Mouse (Mus musculus) limb, embryonic 10.5 days (tissue): Measurements from ENCODE around the gene Abo. TPM values are rescaled to one million over a fixed set of nuclear protein-coding genes. Genes with fewer than 3 reads are reported as not detected.

Source experiments
- DNase-seq: peaks from one replicate; pipeline ENCODE4 v3.0.0-alpha.2; 2017; ENCODE audit warnings: low spot score
- H3K27ac ChIP-seq: fragments of 300-500 bp; sonication (generic); 2 replicates; pipeline ENCODE4 v1.5.1; 2016; ENCODE audit warnings: mild to moderate bottlenecking
- H3K27me3 ChIP-seq: fragments of 300-500 bp; sonication (generic); 2 replicates; pipeline ENCODE4 v1.6.1; 2016; ENCODE audit warnings: low read depth, mild to moderate bottlenecking; ENCODE audit not compliant: poor library complexity, severe bottlenecking
- H3K36me3 ChIP-seq: fragments of 300-500 bp; sonication (generic); 2 replicates; pipeline ENCODE4 v1.6.1; 2016; ENCODE audit warnings: mild to moderate bottlenecking, moderate library complexity
- H3K4me1 ChIP-seq: fragments of 300-500 bp; sonication (generic); 2 replicates; pipeline ENCODE4 v1.6.1; 2016
- H3K4me3 ChIP-seq: fragments of 300-500 bp; sonication (generic); 2 replicates; pipeline ENCODE4 v1.5.1; 2016; ENCODE audit warnings: mild to moderate bottlenecking, moderate library complexity
- H3K9me3 ChIP-seq: fragments of 300-500 bp; sonication (generic); replicated peaks from 2 replicates; pipeline ENCODE4 v1.6.1; 2016; ENCODE audit warnings: mild to moderate bottlenecking
- WGBS: fragments of 180-500 bp; shearing (Covaris S2); methylation state at CpG from one replicate; pipeline ENCODE4 v1.1.7; 2016; 5-methylcytosine and 5-hydroxymethylcytosine counted together
- polyA plus RNA-seq: library from polyadenylated mRNA; unstranded; fragments of >200 nt; fragmentation: Nextera tagmentation; extraction: Ambion mirVana; gene quantifications from 2 replicates; pipeline ENCODE4 v1.2.1, GENCODE M21; 2016

The Abo gene
- not detected in 2 replicates for polyA plus RNA-seq

GRCm38 (mm10) chr2:26864879-26865278 is at the start of gene Abo:
TSS of gene Abo (minus strand) at chr2:26864979.
- H3K4me3 ChIP-seq, result no peak within 1 kb of the TSS
- H3K36me3 ChIP-seq, result no peaks in the 10 kb centered on the region
- WGBS, result 71% methylated on average over 3 of the region's 3 CpGs
- H3K9me3 ChIP-seq, result no peaks in the 10 kb centered on the region
- no peak within 1 kb of the TSS for H3K27ac ChIP-seq
- no peaks in the 10 kb centered on the region for H3K27me3 ChIP-seq
- no peaks in the 10 kb centered on the region for H3K4me1 ChIP-seq
- DNase-seq, result no peak

- H3K9me3 ChIP-seq, result no peaks in the 10 kb centered on the region
- peaks cover 60% of the 10 kb centered on the region for H3K36me3 ChIP-seq
- H3K27me3 ChIP-seq, result no peaks in the 10 kb centered on the region
- H3K27ac ChIP-seq, result no peak overlapping the region
- DNase-seq, result no peak
- 64% methylated on average over 8 of the region's 8 CpGs for WGBS
- peak overlapping the region; percentile 84; the same call in 1 of the 2 replicates for H3K4me3 ChIP-seq
- peaks cover 57% of the 10 kb centered on the region for H3K4me1 ChIP-seq
Measured at GRCm38 (mm10) chr2:26914148-26914941, 49.6 kb upstream of the Abo start.

- Histone ChIP-seq H3K4me1 (peaks cover 65% of the 10 kb centered on the region), H3K4me3 (0 out of 2 replicates have a peak overlapping the region, but pooled peaks have one; percentile 1), H3K36me3 (peaks cover 58% of the 10 kb centered on the region), H3K27ac (no peak overlapping the region), H3K27me3 (no peaks in the 10 kb centered on the region), H3K9me3 (no peaks in the 10 kb centered on the region)
- no peak for DNase-seq
- WGBS, result 85% methylated on average over 17 of the region's 17 CpGs
Measured at GRCm38 (mm10) chr2:26913416-26914147, 48.8 kb upstream of the Abo start.

GRCm38 (mm10) chr2:26912253-26912770 is 47.5 kb upstream of the Abo start:
- H3K9me3 ChIP-seq, result no peaks in the 10 kb centered on the region
- H3K36me3 ChIP-seq, result peaks cover 58% of the 10 kb centered on the region
- DNase-seq, result no peak
- no peaks in the 10 kb centered on the region for H3K27me3 ChIP-seq
- 73% methylated on average over 5 of the region's 5 CpGs for WGBS
- H3K27ac ChIP-seq, result 0 out of 2 replicates have a peak overlapping the region, but pooled peaks have one; percentile 98
- peaks cover 55% of the 10 kb centered on the region for H3K4me1 ChIP-seq
- H3K4me3 ChIP-seq, result peak overlapping the region; percentile 93

GRCm38 (mm10) chr2:26910994-26911765 is 46.4 kb upstream of the Abo start:
- Histone ChIP-seq H3K4me1 (peaks cover 45% of the 10 kb centered on the region), H3K36me3 (peaks cover 66% of the 10 kb centered on the region), H3K4me3 (peak overlapping the region; percentile 93), H3K27me3 (no peaks in the 10 kb centered on the region), H3K9me3 (no peaks in the 10 kb centered on the region), H3K27ac (peak overlapping the region; percentile 98)
- WGBS, result under 1% methylated on average over 37 of the region's 37 CpGs
- DNase-seq, result peak; percentile 77

GRCm38 (mm10) chr2:26910124-26910993 is 45.6 kb upstream of the Abo start, which contains the start of the genes Med22 and Rpl7a:
TSS of gene Med22 (minus strand) at chr2:26910677.
TSS of gene Rpl7a (plus strand) at chr2:26910764.
- Histone ChIP-seq H3K4me1 (peaks cover 37% of the 10 kb centered on the region), H3K9me3 (no peaks in the 10 kb centered on the region), H3K27me3 (no peaks in the 10 kb centered on the region), H3K27ac (peak within 1 kb of the TSS; percentile 98), H3K36me3 (peaks cover 74% of the 10 kb centered on the region), H3K4me3 (peak within 1 kb of the TSS; percentile 93)
- under 1% methylated on average over 74 of the region's 74 CpGs for whole genome bisulfite sequencing
- DNase-seq, result peak; percentile 99

- Histone ChIP-seq H3K27me3 (no peaks in the 10 kb centered on the region), H3K9me3 (no peaks in the 10 kb centered on the region), H3K4me3 (peak overlapping the region; percentile 93), H3K4me1 (peaks cover 29% of the 10 kb centered on the region), H3K27ac (peak overlapping the region; percentile 98; the same call in 1 of the 2 replicates), H3K36me3 (peaks cover 79% of the 10 kb centered on the region)
- no peak for DNase-seq
Measured at GRCm38 (mm10) chr2:26909387-26909784, 44.6 kb upstream of the Abo start.

GRCm38 (mm10) chr2:26908710-26909386 is 44.1 kb upstream of the Abo start:
- WGBS, result 92% methylated on average over 18 of the region's 18 CpGs
- Histone ChIP-seq H3K36me3 (peaks cover 79% of the 10 kb centered on the region), H3K27ac (no peak overlapping the region), H3K9me3 (no peaks in the 10 kb centered on the region), H3K4me3 (peak overlapping the region; percentile 93), H3K4me1 (peaks cover 32% of the 10 kb centered on the region), H3K27me3 (no peaks in the 10 kb centered on the region)
- no peak for DNase-seq

- 68% methylated on average over 4 of the region's 4 CpGs for WGBS
- no peaks in the 10 kb centered on the region for H3K9me3 ChIP-seq
- peaks cover 62% of the 10 kb centered on the region for H3K36me3 ChIP-seq
- H3K4me3 ChIP-seq, result no peak overlapping the region
- no peak for DNase-seq
- H3K27me3 ChIP-seq, result no peaks in the 10 kb centered on the region
- no peak overlapping the region for H3K27ac ChIP-seq
- peaks cover 35% of the 10 kb centered on the region for H3K4me1 ChIP-seq
Measured at GRCm38 (mm10) chr2:26907109-26907508, 42.3 kb upstream of the Abo start.

GRCm38 (mm10) chr2:26906431-26906830 is 41.7 kb upstream of the Abo start:
- Histone ChIP-seq H3K9me3 (no peaks in the 10 kb centered on the region), H3K4me3 (no peak overlapping the region), H3K36me3 (peaks cover 55% of the 10 kb centered on the region), H3K27ac (no peak overlapping the region), H3K27me3 (no peaks in the 10 kb centered on the region), H3K4me1 (peaks cover 35% of the 10 kb centered on the region)
- DNase-seq, result no peak
- WGBS, result 95% methylated on average over 3 of the region's 3 CpGs

- no peak overlapping the region for H3K27ac ChIP-seq
- H3K36me3 ChIP-seq, result peaks cover 54% of the 10 kb centered on the region
- WGBS, result 72% methylated on average over 2 of the region's 2 CpGs
- H3K9me3 ChIP-seq, result no peaks in the 10 kb centered on the region
- peaks cover 40% of the 10 kb centered on the region for H3K4me1 ChIP-seq
- H3K4me3 ChIP-seq, result no peak overlapping the region
- DNase-seq, result no peak
- no peaks in the 10 kb centered on the region for H3K27me3 ChIP-seq
Measured at GRCm38 (mm10) chr2:26905936-26906335, 41.2 kb upstream of the Abo start.
